ENCODE assay signal across 11 mouse cellular contexts in genomic region chr7:16987541-16988149, GRCm38 (mm10). TPM values are rescaled to one million over a fixed set of nuclear protein-coding genes. Genes with fewer than 3 reads are reported as not detected.
DNase-seq lines count a peak whose midpoint lies in the region; ATAC-seq and TF ChIP-seq lines count a peak whose summit lies in the region.
"Had no signal": no experiment of that assay in that cellular context is flagged by ENCODE, and none has a peak within 500 bp of the region (broad histone marks: within the 10 kb centered on the region; RNA-seq: fewer than 3 reads in every experiment).

No protein-coding gene starts in this region.

- no peak for TF ChIP-seq CTCF in lung, embryonic 14.5 days (IDR thresholded peaks at IDR 0.05; ENCODE audit: low read depth)
- no peak for TF ChIP-seq CTCF in thymus, adult 2 months (IDR thresholded peaks at IDR 0.05; ENCODE audit: borderline replicate concordance, control insufficient read depth, extremely low read depth, insufficient read depth, low read length, poor library complexity)

- H3K27me3 ChIP-seq in lung, embryonic 14.5 days (ENCODE audit: insufficient read depth, low read length), result no peaks in the 10 kb centered on the region
- H3K27me3 ChIP-seq in forebrain, embryonic 12.5 days, result no peaks in the 10 kb centered on the region
- H3K27me3 ChIP-seq in neural tube, embryonic 14.5 days (ENCODE audit: control insufficient read depth, insufficient read depth, low read length), result no peaks in the 10 kb centered on the region
- no peaks in the 10 kb centered on the region for H3K27me3 ChIP-seq in thymus, adult 2 months (ENCODE audit: control insufficient read depth, insufficient read depth, low read length)
- H3K27me3 ChIP-seq: liver, embryonic 13.5 days had no signal

- no peak overlapping the region for H3K9ac ChIP-seq in lung, embryonic 14.5 days
- peak overlapping the region; percentile 22; the same call in 1 of the 2 replicates for H3K9ac ChIP-seq in forebrain, embryonic 12.5 days
- no peak overlapping the region for H3K9ac ChIP-seq in neural tube, embryonic 14.5 days (replicated peaks; ENCODE audit: low read depth, low read length)
- H3K9ac ChIP-seq: liver, embryonic 13.5 days had no signal

- no peak overlapping the region for H3K4me3 ChIP-seq in lung, embryonic 14.5 days (ENCODE audit: low read depth, low read length)
- no peak overlapping the region for H3K4me3 ChIP-seq in forebrain, embryonic 12.5 days (replicated peaks)
- no peak overlapping the region for H3K4me3 ChIP-seq in neural tube, embryonic 14.5 days (ENCODE audit: low read depth, low read length)
- no peak overlapping the region for H3K4me3 ChIP-seq in thymus, adult 2 months (ENCODE audit: control insufficient read depth, insufficient read depth, low read length)
- H3K4me3 ChIP-seq: liver, embryonic 13.5 days had no signal

- no peak overlapping the region for H3K27ac ChIP-seq in lung, embryonic 14.5 days (ENCODE audit: low read depth)
- peak overlapping the region; percentile 84 for H3K27ac ChIP-seq in forebrain, embryonic 12.5 days
- peak overlapping the region; percentile 79 for H3K27ac ChIP-seq in neural tube, embryonic 14.5 days (ENCODE audit: low read depth, low read length)
- no peak overlapping the region for H3K27ac ChIP-seq in thymus, adult 2 months (ENCODE audit: control insufficient read depth, insufficient read depth, low read length)
- H3K27ac ChIP-seq: liver, embryonic 13.5 days had no signal

- no peak for ATAC-seq in lung, embryonic 14.5 days (ENCODE audit: insufficient read depth)
- ATAC-seq in forebrain, embryonic 12.5 days (ENCODE audit: low FRiP score), result peak; percentile 55
- peak; percentile 9 for ATAC-seq in inflammation-experienced regulatory T-cells, adult 6 months
- no peak for ATAC-seq in neural tube, embryonic 14.5 days (ENCODE audit: low read depth)

- H3K9me3 ChIP-seq in lung, embryonic 14.5 days (ENCODE audit: low read depth, low read length), result no peaks in the 10 kb centered on the region
- H3K9me3 ChIP-seq in forebrain, embryonic 12.5 days, result no peaks in the 10 kb centered on the region
- no peaks in the 10 kb centered on the region for H3K9me3 ChIP-seq in neural tube, embryonic 14.5 days (ENCODE audit: control insufficient read depth, low read length)
- H3K9me3 ChIP-seq: G1E; liver, embryonic 13.5 days had no signal

- H3K4me1 ChIP-seq in lung, embryonic 14.5 days (ENCODE audit: insufficient read depth), result peaks cover 22% of the 10 kb centered on the region
- peaks cover 64% of the 10 kb centered on the region for H3K4me1 ChIP-seq in forebrain, embryonic 12.5 days
- peaks cover 29% of the 10 kb centered on the region for H3K4me1 ChIP-seq in neural tube, embryonic 14.5 days (ENCODE audit: control insufficient read depth, insufficient read depth, low read length)
- peaks cover 36% of the 10 kb centered on the region for H3K4me1 ChIP-seq in thymus, adult 2 months (replicated peaks; ENCODE audit: control insufficient read depth, insufficient read depth, low read length)

- TF ChIP-seq POLR2A in thymus, adult 2 months (IDR thresholded peaks at IDR 0.05; ENCODE audit: control insufficient read depth, extremely low read depth, insufficient read depth, low read length, poor library complexity), result no peak

- WGBS in lung, embryonic 14.5 days, result 34% methylated on average over 7 of the region's 7 CpGs
- 44% methylated on average over 7 of the region's 7 CpGs for WGBS in forebrain, embryonic 12.5 days
- 23% methylated on average over 7 of the region's 7 CpGs for WGBS in neural tube, embryonic 14.5 days
- 69% methylated on average over 7 of the region's 7 CpGs for WGBS in thymus, adult 2 months

- H3K4me2 ChIP-seq in lung, embryonic 14.5 days, result no peak overlapping the region
- peak overlapping the region; percentile 8; the same call in 1 of the 2 replicates for H3K4me2 ChIP-seq in forebrain, embryonic 12.5 days
- peak overlapping the region; percentile 24; the same call in 1 of the 2 replicates for H3K4me2 ChIP-seq in neural tube, embryonic 14.5 days (ENCODE audit: low read depth, low read length)
- H3K4me2 ChIP-seq: liver, embryonic 13.5 days had no signal

- H3K36me3 ChIP-seq in lung, embryonic 14.5 days (ENCODE audit: insufficient read depth), result no peaks in the 10 kb centered on the region
- H3K36me3 ChIP-seq in forebrain, embryonic 12.5 days (replicated peaks), result peaks cover 5% of the 10 kb centered on the region; the same call in 1 of the 2 replicates
- H3K36me3 ChIP-seq in neural tube, embryonic 14.5 days (ENCODE audit: control insufficient read depth, insufficient read depth, low read length), result no peaks in the 10 kb centered on the region
- H3K36me3 ChIP-seq in thymus, adult 2 months (ENCODE audit: control insufficient read depth, insufficient read depth, low read length), result no peaks in the 10 kb centered on the region
- H3K36me3 ChIP-seq: G1E; liver, embryonic 13.5 days had no signal

- DNase-seq in lung, embryonic 14.5 days, result peak; percentile 13
- no peak for DNase-seq in lung, postnatal 10 days
- DNase-seq in cerebellum, adult 9-10 months, result no peak
- no peak for DNase-seq in thymus, adult 2 months
- no peak for DNase-seq in frontal cortex, adult 2 months (ENCODE audit: extremely low spot score in 1 of 2, low spot score in 1 of 2)
- DNase-seq: cerebellum, postnatal 25 days; liver, embryonic 13.5 days had no signal

RNA-seq across cellular contexts. Expression of gene Gm42372, which starts 4.8 kb away (rescaled TPM):
- 0.09 and 0.20 TPM in 2 replicates for polyA plus RNA-seq in lung, embryonic 14.5 days (2014; fragmentation: Nextera tagmentation; extraction: Ambion mirVana)
- 1.6 and 1.7 TPM in 2 replicates for polyA plus RNA-seq in forebrain, embryonic 12.5 days (2016; fragmentation: Nextera tagmentation; extraction: Ambion mirVana)
- 1 to 10 TPM; 3.7 to 5.7 (median 5.2) TPM for polyA plus RNA-seq in inflammation-experienced regulatory T-cells, adult 6 months (2017; shearing (Covaris generic))
- 7.4 and 10.1 TPM in 2 replicates for polyA plus RNA-seq in neural tube, embryonic 14.5 days (2014; fragmentation: Nextera tagmentation; extraction: Ambion mirVana)
- 2.3 TPM in 2 replicates for polyA plus RNA-seq in thymus, adult 2 months (2012; rRNA removed)
- 58.7 and 72.7 TPM in 2 replicates for polyA plus RNA-seq in frontal cortex, adult 2 months (2012; rRNA removed)
- polyA plus RNA-seq: G1E had no signal

RNA-seq across cellular contexts. Expression of gene Ccdc8, which starts 4.9 kb away (rescaled TPM):
- polyA plus RNA-seq in lung, embryonic 14.5 days (2014; fragmentation: Nextera tagmentation; extraction: Ambion mirVana), result 27.3 and 29.2 TPM in 2 replicates
- polyA plus RNA-seq in forebrain, embryonic 12.5 days (2016; fragmentation: Nextera tagmentation; extraction: Ambion mirVana), result 9.1 and 11.5 TPM in 2 replicates
- under 1 TPM in 2 of 3 experiments, not detected in 1; 0.09 to 0.15 TPM for polyA plus RNA-seq in inflammation-experienced regulatory T-cells, adult 6 months (2017; shearing (Covaris generic))
- 2.3 and 5.6 TPM in 2 replicates for polyA plus RNA-seq in neural tube, embryonic 14.5 days (2014; fragmentation: Nextera tagmentation; extraction: Ambion mirVana)
- 1.5 and 2.0 TPM in 2 replicates for polyA plus RNA-seq in thymus, adult 2 months (2012; rRNA removed)
- 2.1 and 2.6 TPM in 2 replicates for polyA plus RNA-seq in frontal cortex, adult 2 months (2012; rRNA removed)

RNA-seq across cellular contexts. Expression of gene Pnmal1, which starts 28.2 kb away (rescaled TPM):
- polyA plus RNA-seq in lung, embryonic 14.5 days (2014; fragmentation: Nextera tagmentation; extraction: Ambion mirVana), result 0.11 and 0.20 TPM in 2 replicates
- polyA plus RNA-seq in forebrain, embryonic 12.5 days (2016; fragmentation: Nextera tagmentation; extraction: Ambion mirVana), result 32.3 and 37.0 TPM in 2 replicates
- polyA plus RNA-seq in inflammation-experienced regulatory T-cells, adult 6 months (2017; shearing (Covaris generic)), result not detected
- 60.1 and 60.7 TPM in 2 replicates for polyA plus RNA-seq in neural tube, embryonic 14.5 days (2014; fragmentation: Nextera tagmentation; extraction: Ambion mirVana)
- polyA plus RNA-seq in thymus, adult 2 months (2012; rRNA removed), result not detected in 2 replicates
- polyA plus RNA-seq in frontal cortex, adult 2 months (2012; rRNA removed), result 63.1 and 73.0 TPM in 2 replicates

RNA-seq across cellular contexts. Expression of gene Ppp5c, which starts 40.1 kb away (rescaled TPM):
- polyA plus RNA-seq in lung, embryonic 14.5 days (2014; fragmentation: Nextera tagmentation; extraction: Ambion mirVana), result 103 and 117 TPM in 2 replicates
- 107 and 112 TPM in 2 replicates for polyA plus RNA-seq in forebrain, embryonic 12.5 days (2016; fragmentation: Nextera tagmentation; extraction: Ambion mirVana)
- polyA plus RNA-seq in inflammation-experienced regulatory T-cells, adult 6 months (2017; shearing (Covaris generic)), result 10 to 100 TPM; 55.1 to 67.1 (median 62.0) TPM
- 121 TPM in 2 replicates for polyA plus RNA-seq in neural tube, embryonic 14.5 days (2014; fragmentation: Nextera tagmentation; extraction: Ambion mirVana)
- 359 and 363 TPM in 2 replicates for polyA plus RNA-seq in thymus, adult 2 months (2012; rRNA removed)
- polyA plus RNA-seq in frontal cortex, adult 2 months (2012; rRNA removed), result 236 and 239 TPM in 2 replicates

RNA-seq across cellular contexts. Expression of gene Pnmal2, which starts 43.2 kb away (rescaled TPM):
- 3.1 and 3.3 TPM in 2 replicates for polyA plus RNA-seq in lung, embryonic 14.5 days (2014; fragmentation: Nextera tagmentation; extraction: Ambion mirVana)
- polyA plus RNA-seq in forebrain, embryonic 12.5 days (2016; fragmentation: Nextera tagmentation; extraction: Ambion mirVana), result 52.6 and 53.3 TPM in 2 replicates
- not detected for polyA plus RNA-seq in inflammation-experienced regulatory T-cells, adult 6 months (2017; shearing (Covaris generic))
- 68.1 and 92.1 TPM in 2 replicates for polyA plus RNA-seq in neural tube, embryonic 14.5 days (2014; fragmentation: Nextera tagmentation; extraction: Ambion mirVana)
- 2.2 and 3.0 TPM in 2 replicates for polyA plus RNA-seq in thymus, adult 2 months (2012; rRNA removed)
- polyA plus RNA-seq in frontal cortex, adult 2 months (2012; rRNA removed), result 132 and 134 TPM in 2 replicates
- polyA plus RNA-seq: G1E had no signal

Comparison
In these comparisons a context has a peak if more than half of its experiments do, and no peak if none do; other contexts are left out.
1. ATAC-seq: peak in forebrain, embryonic 12.5 days (single experiment) and inflammation-experienced regulatory T-cells, adult 6 months (single experiment); none in lung, embryonic 14.5 days (single experiment) and neural tube, embryonic 14.5 days (single experiment).
2. H3K27ac ChIP-seq: peak in forebrain, embryonic 12.5 days (single experiment) and neural tube, embryonic 14.5 days (single experiment); none in lung, embryonic 14.5 days (single experiment) and thymus, adult 2 months (single experiment).
3. RNA of gene Pnmal1, which starts 28.2 kb away (polyA plus RNA-seq): 63.1 to 73.0 TPM in frontal cortex, adult 2 months, 60.1 to 60.7 TPM in neural tube, embryonic 14.5 days and 32.3 to 37.0 TPM in forebrain, embryonic 12.5 days; 0.11 to 0.20 TPM in lung, embryonic 14.5 days, not detected in thymus, adult 2 months and not detected in inflammation-experienced regulatory T-cells, adult 6 months; every median in the first group is over 10 times any median in the second.